Comparison of ENCODE assay signal across 9 mouse cellular contexts in genomic region chr2:119262978-119263377, GRCm38 (mm10). TPM values are rescaled to one million over a fixed set of nuclear protein-coding genes. Genes with fewer than 3 reads are reported as not detected.
DNase-seq lines count a peak whose midpoint lies in the region; ATAC-seq and TF ChIP-seq lines count a peak whose summit lies in the region.
"Had no signal": no experiment of that assay in that cellular context is flagged by ENCODE, and none has a peak within 500 bp of the region (broad histone marks: within the 10 kb centered on the region; RNA-seq: fewer than 3 reads in every experiment).

No protein-coding gene starts in this region.

- H3K4me1 ChIP-seq in heart, embryonic 15.5 days (replicated peaks) = peaks cover 12% of the 10 kb centered on the region
- peaks cover 4% of the 10 kb centered on the region; the same call in 1 of the 2 replicates for H3K4me1 ChIP-seq in limb, embryonic 14.5 days (ENCODE audit: control insufficient read depth, insufficient read depth, low read length)

- H3K9ac ChIP-seq in heart, embryonic 15.5 days = no peak overlapping the region
- 0 out of 2 replicates have a peak overlapping the region, but pooled peaks have one; percentile 16 for H3K9ac ChIP-seq in limb, embryonic 14.5 days (ENCODE audit: low read depth, low read length, severe bottlenecking)

- no peaks in the 10 kb centered on the region for H3K9me3 ChIP-seq in heart, embryonic 15.5 days (replicated peaks)
- H3K9me3 ChIP-seq in limb, embryonic 14.5 days (ENCODE audit: control insufficient read depth, low read length) = no peaks in the 10 kb centered on the region

- peak overlapping the region; percentile 11; the same call in 1 of the 2 replicates for H3K4me3 ChIP-seq in heart, embryonic 15.5 days
- H3K4me3 ChIP-seq in limb, embryonic 14.5 days (replicated peaks; ENCODE audit: low read length) = no peak overlapping the region

- intact Hi-C loops in heart, postnatal 25 days (cut with DNase I) = no loop called here

- H3K36me3 ChIP-seq in heart, embryonic 15.5 days = no peaks in the 10 kb centered on the region
- no peaks in the 10 kb centered on the region for H3K36me3 ChIP-seq in limb, embryonic 14.5 days (ENCODE audit: control insufficient read depth, insufficient read depth, low read length)

- peak overlapping the region; percentile 42 for H3K4me2 ChIP-seq in heart, embryonic 15.5 days
- H3K4me2 ChIP-seq in limb, embryonic 14.5 days (replicated peaks; ENCODE audit: low read depth, low read length, severe bottlenecking) = no peak overlapping the region

- 26% methylated on average over 8 of the region's 8 CpGs for WGBS in heart, embryonic 15.5 days
- WGBS in limb, embryonic 14.5 days = 22% methylated on average over 8 of the region's 8 CpGs

- DNase-seq in heart, adult 18-20 months = peak; percentile 66 to 68
- no peak for DNase-seq in heart, postnatal 25 days (ENCODE audit: low spot score)
- DNase-seq in adrenal gland, postnatal 36 days = peak; percentile 92 to 95
- peak; percentile 9 for DNase-seq in limb, embryonic 14.5 days (ENCODE audit: low spot score)
- DNase-seq in skeletal muscle tissue, adult 2 months (ENCODE audit: low read depth, low spot score) = peak; percentile 72
- no peak for DNase-seq in left cerebral cortex, adult 18-20 months (ENCODE audit: low spot score in 2 of 2)
- no peak for DNase-seq in frontal cortex, postnatal 10 days (ENCODE audit: low spot score in 2 of 2)

- H3K27ac ChIP-seq in heart, embryonic 15.5 days = no peak overlapping the region
- no peak overlapping the region for H3K27ac ChIP-seq in limb, embryonic 14.5 days (replicated peaks; ENCODE audit: low read depth, low read length)

- no peaks in the 10 kb centered on the region for H3K27me3 ChIP-seq in heart, embryonic 15.5 days
- H3K27me3 ChIP-seq in limb, embryonic 14.5 days (ENCODE audit: control insufficient read depth, insufficient read depth, low read length) = no peaks in the 10 kb centered on the region

- TF ChIP-seq POLR2A in limb, embryonic 14.5 days (IDR thresholded peaks at IDR 0.05; ENCODE audit: borderline replicate concordance, extremely low read depth, insufficient read depth, insufficient read length) = no peak

- peak; percentile 58; the same call in 1 of the 2 replicates for ATAC-seq in heart, embryonic 15.5 days (replicated peaks; ENCODE audit: insufficient number of reproducible peaks, insufficient read depth, low FRiP score, low read depth)
- no peak for ATAC-seq in limb, embryonic 14.5 days (ENCODE audit: low FRiP score, low read depth)

RNA-seq across cellular contexts. Expression of gene Rhov, which starts 8.1 kb away (rescaled TPM):
- total RNA-seq in heart, adult 18-20 months (2021) = not detected
- not detected for total RNA-seq in heart, postnatal 25 days (2021)
- under 1 TPM; 0.36 to 0.60 TPM for total RNA-seq in adrenal gland, postnatal 36 days (2021)
- 0.44 and 2.2 TPM in 2 replicates for polyA plus RNA-seq in heart, embryonic 15.5 days (2015; fragmentation: Nextera tagmentation; extraction: Ambion mirVana)
- polyA plus RNA-seq in limb, embryonic 14.5 days (2012; rRNA removed) = 4.5 and 6.8 TPM in 2 replicates
- 14.7 and 15.1 TPM in 2 replicates for polyA plus RNA-seq in limb, embryonic 14.5 days (2014; fragmentation: Nextera tagmentation; extraction: Ambion mirVana)
- total RNA-seq in left cerebral cortex, adult 18-20 months (2021) = 10 to 100 TPM; 11.6 to 11.8 TPM
- total RNA-seq: liver, adult 2 months had no signal
- polyA plus RNA-seq: liver, adult 2 months had no signal

RNA-seq across cellular contexts. Expression of gene Vps18, which starts 25.6 kb away (rescaled TPM):
- 10 to 100 TPM; 13.2 to 13.5 TPM for total RNA-seq in heart, adult 18-20 months (2021)
- 10 to 100 TPM; 11.9 to 13.0 TPM for total RNA-seq in heart, postnatal 25 days (2021)
- 10 to 100 TPM; 20.4 to 24.5 TPM for total RNA-seq in adrenal gland, postnatal 36 days (2021)
- polyA plus RNA-seq in heart, embryonic 15.5 days (2015; fragmentation: Nextera tagmentation; extraction: Ambion mirVana) = 10.3 and 14.7 TPM in 2 replicates
- polyA plus RNA-seq in limb, embryonic 14.5 days (2012; rRNA removed) = 17.0 and 19.2 TPM in 2 replicates
- 14.8 and 16.6 TPM in 2 replicates for polyA plus RNA-seq in limb, embryonic 14.5 days (2014; fragmentation: Nextera tagmentation; extraction: Ambion mirVana)
- total RNA-seq in left cerebral cortex, adult 18-20 months (2021) = 10 to 100 TPM; 50.6 to 51.2 TPM

RNA-seq across cellular contexts. Expression of gene Spint1, which starts 25.8 kb away (rescaled TPM):
- under 1 TPM in 1 of 2 experiments, not detected in 1; 0.41 TPM for total RNA-seq in heart, adult 18-20 months (2021)
- not detected for total RNA-seq in heart, postnatal 25 days (2021)
- total RNA-seq in adrenal gland, postnatal 36 days (2021) = 1 to 10 TPM; 3.4 to 3.8 TPM
- 1.2 and 5.6 TPM in 2 replicates for polyA plus RNA-seq in heart, embryonic 15.5 days (2015; fragmentation: Nextera tagmentation; extraction: Ambion mirVana)
- 9.2 and 11.6 TPM in 2 replicates for polyA plus RNA-seq in limb, embryonic 14.5 days (2012; rRNA removed)
- polyA plus RNA-seq in limb, embryonic 14.5 days (2014; fragmentation: Nextera tagmentation; extraction: Ambion mirVana) = 18.2 and 19.5 TPM in 2 replicates
- total RNA-seq in left cerebral cortex, adult 18-20 months (2021) = 1 to 10 TPM; 1.6 to 1.9 TPM

RNA-seq across cellular contexts. Expression of gene Ppp1r14d, which starts 33.3 kb away (rescaled TPM):
- total RNA-seq in heart, adult 18-20 months (2021) = not detected
- total RNA-seq in heart, postnatal 25 days (2021) = not detected
- total RNA-seq in adrenal gland, postnatal 36 days (2021) = not detected
- not detected in 2 replicates for polyA plus RNA-seq in heart, embryonic 15.5 days (2015; fragmentation: Nextera tagmentation; extraction: Ambion mirVana)
- not detected in 2 replicates for polyA plus RNA-seq in limb, embryonic 14.5 days (2012; rRNA removed)
- not detected in 2 replicates for polyA plus RNA-seq in limb, embryonic 14.5 days (2014; fragmentation: Nextera tagmentation; extraction: Ambion mirVana)
- total RNA-seq in left cerebral cortex, adult 18-20 months (2021) = not detected
- total RNA-seq: liver, adult 2 months had no signal

RNA-seq across cellular contexts. Expression of gene Dnajc17, which starts 54.4 kb away (rescaled TPM):
- total RNA-seq in heart, adult 18-20 months (2021) = 1 to 10 TPM; 7.3 to 7.6 TPM
- total RNA-seq in heart, postnatal 25 days (2021) = 1 to 10 TPM; 8.2 to 8.3 TPM
- total RNA-seq in adrenal gland, postnatal 36 days (2021) = 10 to 100 TPM; 14.4 to 14.6 TPM
- 12.4 and 12.5 TPM in 2 replicates for polyA plus RNA-seq in heart, embryonic 15.5 days (2015; fragmentation: Nextera tagmentation; extraction: Ambion mirVana)
- polyA plus RNA-seq in limb, embryonic 14.5 days (2012; rRNA removed) = 18.1 and 33.1 TPM in 2 replicates
- polyA plus RNA-seq in limb, embryonic 14.5 days (2014; fragmentation: Nextera tagmentation; extraction: Ambion mirVana) = 18.0 and 20.5 TPM in 2 replicates
- total RNA-seq in left cerebral cortex, adult 18-20 months (2021) = 10 to 100 TPM; 15.9 to 17.7 TPM

Comparison
In these comparisons a context has a peak if more than half of its experiments do, and no peak if none do; other contexts are left out.
1. DNase-seq: peak in heart, adult 18-20 months (2 of 2), adrenal gland, postnatal 36 days (2 of 2), limb, embryonic 14.5 days (single experiment) and skeletal muscle tissue, adult 2 months (single experiment); none in heart, postnatal 25 days (single experiment), left cerebral cortex, adult 18-20 months (0 of 2) and frontal cortex, postnatal 10 days (0 of 2).
2. RNA of gene Rhov, which starts 8.1 kb away (total RNA-seq): 11.6 to 11.8 TPM in left cerebral cortex, adult 18-20 months; 0.36 to 0.60 TPM in adrenal gland, postnatal 36 days, not detected in heart, adult 18-20 months and not detected in heart, postnatal 25 days; every median in the first group is over 4 times any median in the second.